23 mouse cellular contexts compared by ENCODE assay signal in the genomic region with DNA sequence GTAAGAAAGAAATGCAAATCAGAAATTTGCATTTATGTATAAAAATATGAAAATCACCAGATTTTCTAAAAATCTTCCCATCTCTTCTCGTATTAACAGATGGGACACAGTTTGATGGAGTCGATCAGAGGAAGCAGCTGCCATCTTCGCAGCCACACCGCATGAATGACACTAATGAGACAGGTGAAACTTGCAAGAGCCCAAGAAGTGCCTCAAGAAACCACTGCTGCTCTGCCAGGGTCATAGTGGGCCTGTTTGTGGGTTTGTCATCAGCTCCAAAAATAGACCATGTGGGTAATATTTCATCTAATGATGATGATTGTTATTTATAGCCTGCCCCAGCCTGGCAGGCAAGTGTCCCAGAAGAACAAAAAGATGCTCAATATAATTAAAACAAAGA. TPM values are rescaled to one million over a fixed set of nuclear protein-coding genes. Genes with fewer than 3 reads are reported as not detected.
DNase-seq lines count a peak whose midpoint lies in the region; ATAC-seq and TF ChIP-seq lines count a peak whose summit lies in the region.
"Had no signal": no experiment of that assay in that cellular context is flagged by ENCODE, and none has a peak within 500 bp of the region (broad histone marks: within the 10 kb centered on the region; RNA-seq: fewer than 3 reads in every experiment).

No protein-coding gene starts in this region.

- H3K9me3 ChIP-seq in forebrain, embryonic 13.5 days (replicated peaks): no peaks in the 10 kb centered on the region
- no peaks in the 10 kb centered on the region for H3K9me3 ChIP-seq in forebrain, embryonic 12.5 days
- H3K9me3 ChIP-seq in CH12.LX (replicated peaks; ENCODE audit: low read length): peaks cover 4% of the 10 kb centered on the region
- H3K9me3 ChIP-seq in forebrain, embryonic 16.5 days (ENCODE audit: control insufficient read depth, low read length): no peaks in the 10 kb centered on the region
- H3K9me3 ChIP-seq: embryonic facial prominence, embryonic 13.5 days; heart, embryonic 12.5 days; hindbrain, embryonic 10.5 days; hindbrain, embryonic 15.5 days had no signal

- H3K27ac ChIP-seq in forebrain, embryonic 13.5 days: peak overlapping the region; percentile 60
- H3K27ac ChIP-seq in forebrain, embryonic 12.5 days: no peak overlapping the region
- H3K27ac ChIP-seq in CH12.LX (ENCODE audit: insufficient read depth, low read depth): no peak overlapping the region
- H3K27ac ChIP-seq in forebrain, embryonic 16.5 days (ENCODE audit: low read length): peak overlapping the region; percentile 89
- H3K27ac ChIP-seq: embryonic facial prominence, embryonic 13.5 days; heart, adult 2 months; hindbrain, embryonic 10.5 days; hindbrain, embryonic 15.5 days had no signal

- intact Hi-C loops in left cerebral cortex, postnatal 4 days (cut with DNase I): no loop called here

- no peak for TF ChIP-seq POLR2A in CH12.LX (IDR thresholded peaks at IDR 0.05; ENCODE audit: low read depth, low read length)

- TF ChIP-seq RAD21 in CH12.LX (IDR thresholded peaks at IDR 0.05; ENCODE audit: low read depth, low read length): no peak

- H3K27me3 ChIP-seq in forebrain, embryonic 13.5 days: no peaks in the 10 kb centered on the region
- no peaks in the 10 kb centered on the region for H3K27me3 ChIP-seq in forebrain, embryonic 12.5 days
- no peaks in the 10 kb centered on the region for H3K27me3 ChIP-seq in CH12.LX (replicated peaks)
- H3K27me3 ChIP-seq in forebrain, embryonic 16.5 days (replicated peaks; ENCODE audit: control insufficient read depth, insufficient read depth, low read length): no peaks in the 10 kb centered on the region
- H3K27me3 ChIP-seq: embryonic facial prominence, embryonic 13.5 days; heart, embryonic 12.5 days; hindbrain, embryonic 15.5 days had no signal

- H3K9ac ChIP-seq in forebrain, embryonic 13.5 days: no peak overlapping the region
- H3K9ac ChIP-seq in forebrain, embryonic 12.5 days: no peak overlapping the region
- H3K9ac ChIP-seq in CH12.LX (ENCODE audit: insufficient read depth, low read depth): no peak overlapping the region
- H3K9ac ChIP-seq in forebrain, embryonic 16.5 days (replicated peaks; ENCODE audit: low read depth, low read length): no peak overlapping the region
- H3K9ac ChIP-seq: embryonic facial prominence, embryonic 13.5 days; heart, embryonic 12.5 days; hindbrain, embryonic 15.5 days had no signal

- no peaks in the 10 kb centered on the region for H3K79me2 ChIP-seq in CH12.LX (replicated peaks; ENCODE audit: control insufficient read depth, extremely low read depth, insufficient read depth, poor library complexity, severe bottlenecking)

- no peak for TF ChIP-seq EP300 in CH12.LX (IDR thresholded peaks at IDR 0.05; ENCODE audit: low read length)

- H3K4me1 ChIP-seq in forebrain, embryonic 13.5 days: no peaks in the 10 kb centered on the region
- H3K4me1 ChIP-seq in forebrain, embryonic 12.5 days: no peaks in the 10 kb centered on the region
- H3K4me1 ChIP-seq in CH12.LX (ENCODE audit: control insufficient read depth in 1 of 2, insufficient read depth in 2 of 2): peaks cover 0 to 25% of the 10 kb centered on the region in 2 experiments; a peak in 2 of 4 replicates
- H3K4me1 ChIP-seq in forebrain, embryonic 16.5 days (replicated peaks; ENCODE audit: control insufficient read depth, insufficient read depth, low read length): peaks cover 15% of the 10 kb centered on the region
- H3K4me1 ChIP-seq: embryonic facial prominence, embryonic 13.5 days; hindbrain, embryonic 15.5 days had no signal

- DNase-seq in left cerebral cortex, postnatal 4 days: peak; percentile 25
- no peak for DNase-seq in left cerebral cortex, adult 11 months (ENCODE audit: low spot score)
- DNase-seq in CH12.LX (ENCODE audit: extremely low read depth): no peak
- no peak for DNase-seq in urinary bladder, postnatal 14 days (ENCODE audit: low spot score)
- DNase-seq: adrenal gland, adult 2 months; adrenal gland, postnatal 25 days; cerebellum, adult 11 months; cerebellum, adult 8-10 months; cerebellum, postnatal 36 days; heart, adult 2 months had no signal

- no peak overlapping the region for H3K4me2 ChIP-seq in forebrain, embryonic 13.5 days
- H3K4me2 ChIP-seq in forebrain, embryonic 12.5 days: no peak overlapping the region
- no peak overlapping the region for H3K4me2 ChIP-seq in CH12.LX (ENCODE audit: insufficient read depth, low read depth, poor library complexity, severe bottlenecking)
- H3K4me2 ChIP-seq in forebrain, embryonic 16.5 days (ENCODE audit: low read length): peak overlapping the region; percentile 9; the same call in 1 of the 2 replicates
- H3K4me2 ChIP-seq: embryonic facial prominence, embryonic 13.5 days; heart, embryonic 12.5 days; hindbrain, embryonic 15.5 days had no signal

- no peak overlapping the region for H3K4me3 ChIP-seq in forebrain, embryonic 13.5 days
- H3K4me3 ChIP-seq in forebrain, embryonic 12.5 days (replicated peaks): no peak overlapping the region
- no peak overlapping the region for H3K4me3 ChIP-seq in CH12.LX (replicated peaks in 1 of 3; ENCODE audit: low read depth in 2 of 3, low read length in 2 of 3, poor library complexity in 1 of 3)
- no peak overlapping the region for H3K4me3 ChIP-seq in forebrain, embryonic 16.5 days (replicated peaks; ENCODE audit: low read length)
- H3K4me3 ChIP-seq: embryonic facial prominence, embryonic 13.5 days; heart, adult 2 months; heart, embryonic 12.5 days; hindbrain, embryonic 10.5 days; hindbrain, embryonic 15.5 days had no signal

- peak; percentile 91 for ATAC-seq in forebrain, embryonic 13.5 days
- ATAC-seq in forebrain, embryonic 12.5 days (ENCODE audit: low FRiP score): no peak
- ATAC-seq in forebrain, embryonic 16.5 days: peak; percentile 89
- no peak for ATAC-seq in megakaryocyte, adult 5-6 weeks (ENCODE audit: poor library complexity, severe bottlenecking)
- ATAC-seq: activated CD4-positive, CD25-positive, alpha-beta regulatory T cell, adult 4 months; inflammation-experienced regulatory T-cells, adult 6 months; intestine, postnatal 0 days; Patski had no signal

- dilution Hi-C loops in CH12.LX (cut with MboI; ENCODE audit: extremely low pct_ligation_motif_present, extremely low pct_unique_long_range_greater_than_20kb, low sequenced_read_pairs): no loop called here

- in situ Hi-C loops in CH12.LX (cut with MboI; ENCODE audit: low pct_ligation_motif_present, low pct_unique_long_range_greater_than_20kb, low sequenced_read_pairs): no loop called here

- TF ChIP-seq CTCF in CH12.LX (conservative IDR thresholded peaks at IDR 0.05 in 1 of 2, IDR thresholded peaks at IDR 0.05 in 1 of 2; ENCODE audit: low read depth in 2 of 2, low read length in 2 of 2): no peak

- WGBS in forebrain, embryonic 13.5 days: 62% methylated on average over 4 of the region's 4 CpGs
- WGBS in forebrain, embryonic 12.5 days: 75% methylated on average over 4 of the region's 4 CpGs
- 52% methylated on average over 4 of the region's 4 CpGs for WGBS in forebrain, embryonic 16.5 days

- no peaks in the 10 kb centered on the region for H3K36me3 ChIP-seq in forebrain, embryonic 13.5 days (ENCODE audit: poor library complexity, severe bottlenecking)
- no peaks in the 10 kb centered on the region for H3K36me3 ChIP-seq in forebrain, embryonic 12.5 days (replicated peaks)
- H3K36me3 ChIP-seq in CH12.LX (replicated peaks in 1 of 2; ENCODE audit: control insufficient read depth in 1 of 2, insufficient read depth in 1 of 2, low read length in 1 of 2): no peaks in the 10 kb centered on the region
- no peaks in the 10 kb centered on the region for H3K36me3 ChIP-seq in forebrain, embryonic 16.5 days (ENCODE audit: control insufficient read depth, insufficient read depth)
- H3K36me3 ChIP-seq: embryonic facial prominence, embryonic 13.5 days; heart, embryonic 12.5 days; hindbrain, embryonic 10.5 days; hindbrain, embryonic 15.5 days had no signal

TF ChIP-seq in CH12.LX, 34 proteins besides CTCF, POLR2A, EP300 and RAD21:
- no peak for TF ChIP-seq POLR2AphosphoS2 (IDR thresholded peaks at IDR 0.05; ENCODE audit: low read depth, low read length)
- TF ChIP-seq ZNF384 (IDR thresholded peaks at IDR 0.05; ENCODE audit: low read depth, low read length): no peak
- no peak for TF ChIP-seq ELF1 (IDR thresholded peaks at IDR 0.05; ENCODE audit: low read depth, low read length)
- TF ChIP-seq TCF12 (IDR thresholded peaks at IDR 0.05; ENCODE audit: low read depth, low read length): no peak
- no peak for TF ChIP-seq CHD1 (IDR thresholded peaks at IDR 0.05; ENCODE audit: low read depth, low read length)
- peak; percentile 40; the same call in 1 of the 2 replicates for TF ChIP-seq MEF2A (IDR thresholded peaks at IDR 0.05; ENCODE audit: borderline replicate concordance, low read depth, low read length)
- TF ChIP-seq MAFK (IDR thresholded peaks at IDR 0.05; ENCODE audit: insufficient replicate concordance, low read length): no peak

RNA-seq across cellular contexts. Expression of a gene that starts 7.8 kb away (rescaled TPM):
- polyA plus RNA-seq in forebrain, embryonic 13.5 days (2015; fragmentation: Nextera tagmentation; extraction: Ambion mirVana): 45.9 and 55.0 TPM in 2 replicates
- polyA plus RNA-seq in forebrain, embryonic 12.5 days (2016; fragmentation: Nextera tagmentation; extraction: Ambion mirVana): 20.4 and 21.1 TPM in 2 replicates
- total RNA-seq in left cerebral cortex, postnatal 4 days (2021): 100 to 1,000 TPM; 346 to 364 TPM
- total RNA-seq in CH12.LX (2012; rRNA removed) (9.4 and 11.4 TPM in 2 replicates), CH12.LX (2014; rRNA removed) (17.7 and 17.9 TPM in 2 replicates)
- 19.8 and 21.3 TPM in 2 replicates for polyA plus RNA-seq in CH12.LX (2012; ENCODE audit: insufficient read length, low read depth)
- 186 and 218 TPM in 2 replicates for polyA plus RNA-seq in forebrain, embryonic 16.5 days (2015; fragmentation: Nextera tagmentation; extraction: Ambion mirVana)
- total RNA-seq in megakaryocyte, adult 5-6 weeks (2015): 55.9 and 61.4 TPM in 2 replicates
- total RNA-seq in megakaryocyte, adult 5-6 weeks (2017): 59.8 and 63.4 TPM in 2 replicates
- polyA plus RNA-seq: C2C12 had no signal

Comparison
In these comparisons a context has a peak if more than half of its experiments do, and no peak if none do; other contexts are left out.
1. ATAC-seq: peak in forebrain, embryonic 13.5 days (single experiment) and forebrain, embryonic 16.5 days (single experiment); none in forebrain, embryonic 12.5 days (single experiment) and megakaryocyte, adult 5-6 weeks (single experiment).
2. H3K27ac ChIP-seq: peak in forebrain, embryonic 13.5 days (single experiment) and forebrain, embryonic 16.5 days (single experiment); none in forebrain, embryonic 12.5 days (single experiment) and CH12.LX (single experiment).